Mouse (Mus musculus): ENCODE measurements around the gene Mlh3. TPM values are rescaled to one million over a fixed set of nuclear protein-coding genes. Genes with fewer than 3 reads are reported as not detected.

Gene Mlh3
- total and polyA plus RNA-seq, 3 experiments = 7.8 to 9.8 (median 8.3) TPM

DNA sequence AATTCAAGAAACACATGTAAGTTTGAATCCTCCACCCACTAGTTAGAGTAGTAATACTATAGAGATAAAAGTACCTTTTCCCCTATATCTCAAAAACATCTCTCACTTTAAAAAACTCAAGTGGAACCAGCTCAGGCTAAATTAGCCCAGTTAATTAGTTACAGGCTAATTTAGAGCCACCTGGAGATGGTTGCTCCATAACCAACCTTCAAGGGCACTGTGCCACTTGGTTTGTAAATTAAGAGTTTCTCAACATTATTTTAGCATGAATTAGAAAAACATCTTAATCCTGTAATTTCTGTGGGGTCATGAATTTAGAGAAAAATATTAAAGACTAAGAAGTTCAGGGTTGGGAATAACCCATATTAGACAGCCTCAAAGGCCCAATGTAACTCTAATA, 21.1 kb upstream of the Mlh3 start:
- Histone ChIP-seq H3K4me1 (ENCODE audit: control insufficient read depth in 1 of 2, insufficient read depth in 2 of 2) (peaks cover 7 to 28% of the 10 kb centered on the region in 2 experiments; a peak in 3 of 4 replicates), H3K79me2 (replicated peaks; ENCODE audit: control insufficient read depth, extremely low read depth, insufficient read depth, poor library complexity, severe bottlenecking) (no peaks in the 10 kb centered on the region), H3K27ac (ENCODE audit: insufficient read depth, low read depth) (no peak overlapping the region), H3K4me2 (ENCODE audit: insufficient read depth, low read depth, poor library complexity, severe bottlenecking) (no peak overlapping the region), H3K9me3 (replicated peaks; ENCODE audit: low read length) (peaks cover 12% of the 10 kb centered on the region), H3K9ac (ENCODE audit: insufficient read depth, low read depth) (no peak overlapping the region), H3K36me3 (replicated peaks in 1 of 2; ENCODE audit: control insufficient read depth in 1 of 2, insufficient read depth in 1 of 2, low read length in 1 of 2) (no peaks in the 10 kb centered on the region), H3K27me3 (replicated peaks) (peaks cover 13% of the 10 kb centered on the region), H3K4me3 (replicated peaks in 1 of 3; ENCODE audit: low read depth in 2 of 3, low read length in 2 of 3, poor library complexity in 1 of 3) (no peak overlapping the region)
- in situ Hi-C loops (cut with MboI; ENCODE audit: low pct_ligation_motif_present, low pct_unique_long_range_greater_than_20kb, low sequenced_read_pairs) (loop anchor here (10.0 kb wide), 1 partner anchor 127 kb away; no protein-coding TSS in a partner anchor), dilution Hi-C loops (cut with MboI; ENCODE audit: extremely low pct_ligation_motif_present, extremely low pct_unique_long_range_greater_than_20kb, low sequenced_read_pairs) (no loop called here)
- no peak for DNase-seq (ENCODE audit: extremely low read depth)
- TF ChIP-seq ZNF384 (IDR thresholded peaks at IDR 0.05; ENCODE audit: low read depth, low read length) (no peak), E2F4 (IDR thresholded peaks at IDR 0.05; ENCODE audit: insufficient replicate concordance, low read depth, low read length) (no peak), TCF12 (IDR thresholded peaks at IDR 0.05; ENCODE audit: low read depth, low read length) (no peak)

DNA sequence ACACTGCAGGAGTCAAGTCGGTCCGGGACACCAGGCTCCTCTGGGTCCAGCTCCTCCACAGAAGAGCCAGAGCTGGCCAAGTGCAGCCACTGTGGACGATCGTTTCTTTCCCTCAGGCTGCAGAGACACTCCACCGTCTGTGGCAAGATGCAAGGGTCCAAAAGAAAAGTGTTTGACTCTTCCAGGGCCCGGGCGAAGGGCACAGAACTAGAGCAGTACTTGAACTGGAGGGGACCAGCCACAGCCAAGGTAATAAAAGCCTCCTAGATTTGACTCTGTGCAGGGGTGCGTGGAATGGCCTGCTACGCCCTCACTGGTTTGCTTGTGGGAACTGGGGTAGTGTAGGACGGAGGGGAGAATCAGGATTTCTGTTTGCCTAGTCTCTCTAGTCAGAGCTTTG, 20.2 kb upstream of the Mlh3 start:
- H3K9me3 ChIP-seq (replicated peaks; ENCODE audit: low read length) = peaks cover 12% of the 10 kb centered on the region
- no peak overlapping the region for H3K9ac ChIP-seq (ENCODE audit: insufficient read depth, low read depth)
- no peak overlapping the region for H3K4me2 ChIP-seq (ENCODE audit: insufficient read depth, low read depth, poor library complexity, severe bottlenecking)
- TF ChIP-seq HCFC1 (IDR thresholded peaks at IDR 0.05; ENCODE audit: low read depth, low read length) (no peak), E2F4 (IDR thresholded peaks at IDR 0.05; ENCODE audit: insufficient replicate concordance, low read depth, low read length) (no peak), POLR2AphosphoS2 (IDR thresholded peaks at IDR 0.05; ENCODE audit: low read depth, low read length) (no peak), RCOR1 (conservative IDR thresholded peaks at IDR 0.05; ENCODE audit: low read depth, low read length) (no peak), EP300 (IDR thresholded peaks at IDR 0.05; ENCODE audit: low read length) (no peak), ZMIZ1 (IDR thresholded peaks at IDR 0.05; ENCODE audit: low read depth, low read length) (no peak), CHD1 (IDR thresholded peaks at IDR 0.05; ENCODE audit: low read depth, low read length) (no peak), JUN (IDR thresholded peaks at IDR 0.05; ENCODE audit: insufficient read depth, low read depth, low read length) (no peak), MEF2A (IDR thresholded peaks at IDR 0.05; ENCODE audit: borderline replicate concordance, low read depth, low read length) (no peak), IRF4 (IDR thresholded peaks at IDR 0.05; ENCODE audit: low read depth, low read length) (no peak), ZKSCAN1 (IDR thresholded peaks at IDR 0.05; ENCODE audit: borderline replicate concordance, low read depth, low read length) (no peak), KAT2A (IDR thresholded peaks at IDR 0.05; ENCODE audit: insufficient replicate concordance, low read length) (no peak), MAX (IDR thresholded peaks at IDR 0.05; ENCODE audit: low read length) (no peak), PAX5 (IDR thresholded peaks at IDR 0.05; ENCODE audit: low read length) (no peak)
- dilution Hi-C loops (cut with MboI; ENCODE audit: extremely low pct_ligation_motif_present, extremely low pct_unique_long_range_greater_than_20kb, low sequenced_read_pairs) (no loop called here), in situ Hi-C loops (cut with MboI; ENCODE audit: low pct_ligation_motif_present, low pct_unique_long_range_greater_than_20kb, low sequenced_read_pairs) (loop anchor here (10.0 kb wide), 1 partner anchor 126 kb away; no protein-coding TSS in a partner anchor)
- no peak overlapping the region for H3K4me3 ChIP-seq (replicated peaks in 1 of 3; ENCODE audit: low read depth in 2 of 3, low read length in 2 of 3, poor library complexity in 1 of 3)
- H3K36me3 ChIP-seq (replicated peaks in 1 of 2; ENCODE audit: control insufficient read depth in 1 of 2, insufficient read depth in 1 of 2, low read length in 1 of 2) = no peaks in the 10 kb centered on the region
- H3K27me3 ChIP-seq (replicated peaks) = peaks cover 13% of the 10 kb centered on the region
- no peak overlapping the region for H3K27ac ChIP-seq (ENCODE audit: insufficient read depth, low read depth)
- H3K4me1 ChIP-seq (ENCODE audit: control insufficient read depth in 1 of 2, insufficient read depth in 2 of 2) = peaks cover 7 to 28% of the 10 kb centered on the region in 2 experiments; a peak in 3 of 4 replicates
- no peaks in the 10 kb centered on the region for H3K79me2 ChIP-seq (replicated peaks; ENCODE audit: control insufficient read depth, extremely low read depth, insufficient read depth, poor library complexity, severe bottlenecking)
- DNase-seq (ENCODE audit: extremely low read depth) = no peak
